Mouse (Mus musculus) ES-E14 (cell line): ENCODE measurements at regions not wholly inside any gene's neighbourhood (a gene's known extent, or its start where the extent isn't known, plus 50 kb on each side); places are given as distances from the start of the nearest gene placed in this dataset.

Source experiments
- MAFK ChIP-seq: IDR thresholded peaks from 2 replicates; pipeline ENCODE4 v1.6.1; 2014; ENCODE audit warnings: mild to moderate bottlenecking, low read depth, low read length, inconsistent platforms; ENCODE audit not compliant: insufficient read depth
- ZNF384 ChIP-seq: IDR thresholded peaks from 2 replicates; pipeline ENCODE4 v1.6.1; 2012; ENCODE audit warnings: low read depth, low read length, inconsistent platforms

DNA sequence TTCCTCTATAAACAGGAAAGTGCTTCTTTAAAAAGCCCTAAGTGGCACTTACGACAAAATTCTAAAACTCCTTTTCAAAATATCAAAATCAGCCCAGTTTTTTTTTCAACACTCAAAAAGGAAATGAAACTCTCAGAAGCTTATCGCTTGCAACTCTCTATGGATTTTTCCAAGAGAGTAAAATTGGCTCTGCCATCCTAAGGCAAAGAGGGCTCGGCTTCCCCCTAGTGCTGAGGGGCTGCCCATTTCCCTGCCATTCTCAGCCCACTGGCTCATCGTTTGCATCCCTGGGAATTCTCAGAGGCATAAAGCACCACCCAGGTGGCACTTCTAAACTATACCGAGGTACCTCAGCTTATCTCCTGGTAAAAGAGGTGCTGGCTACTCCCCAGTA lies 84.7 kb upstream of the Map3k7 start:
- TF ChIP-seq MAFK (no peak), ZNF384 (no peak)
